Mouse (Mus musculus) intestine, embryonic 15.5 days (tissue): ENCODE data around the gene Exoc2. TPM values are rescaled to one million over a fixed set of nuclear protein-coding genes. Genes with fewer than 3 reads are reported as not detected.

Experiments used
- ATAC-seq: fragments of 200-750 bp; cut with Nextera tagmentation; 2 replicates; pipeline ENCODE4 v1.8.0; 2017; ENCODE audit warnings: moderate TSS enrichment, moderate library complexity
- H3K27ac ChIP-seq: fragments of 300-500 bp; sonication (generic); 2 replicates; pipeline ENCODE4 v1.5.1; 2015; ENCODE audit warnings: mild to moderate bottlenecking, inconsistent platforms
- H3K27me3 ChIP-seq: fragments of 300-500 bp; sonication (generic); replicated peaks from 2 replicates; pipeline ENCODE4 v1.6.1; 2015; ENCODE audit warnings: inconsistent platforms
- H3K36me3 ChIP-seq: fragments of 300-500 bp; sonication (generic); 2 replicates; pipeline ENCODE4 v1.6.1; 2015; ENCODE audit warnings: inconsistent platforms
- H3K4me1 ChIP-seq: fragments of 300-500 bp; sonication (generic); replicated peaks from 2 replicates; pipeline ENCODE4 v1.6.1; 2015; ENCODE audit warnings: inconsistent platforms
- H3K4me2 ChIP-seq: fragments of 300-500 bp; sonication (generic); replicated peaks from 2 replicates; pipeline ENCODE4 v1.6.1; 2015; ENCODE audit warnings: mild to moderate bottlenecking, inconsistent platforms
- H3K4me3 ChIP-seq: fragments of 300-500 bp; sonication (generic); replicated peaks from 2 replicates; pipeline ENCODE4 v1.5.1; 2015; ENCODE audit warnings: inconsistent platforms
- H3K9ac ChIP-seq: fragments of 300-500 bp; sonication (generic); 2 replicates; pipeline ENCODE4 v1.6.1; 2015; ENCODE audit warnings: inconsistent platforms
- H3K9me3 ChIP-seq: fragments of 300-500 bp; sonication (generic); 2 replicates; pipeline ENCODE4 v1.6.1; 2016; ENCODE audit warnings: inconsistent platforms
- WGBS: fragments of 180-500 bp; shearing (Covaris S2); methylation state at CpG from one replicate; pipeline ENCODE4 v1.1.7; 2015; 5-methylcytosine and 5-hydroxymethylcytosine counted together
- polyA plus RNA-seq: library from polyadenylated mRNA; unstranded; fragments of >200 nt; fragmentation: Nextera tagmentation; extraction: Ambion mirVana; gene quantifications from 2 replicates; pipeline ENCODE4 v1.2.1, GENCODE M21; 2015

The Exoc2 gene
- polyA plus RNA-seq, 1 experiment from 2014 or later, result 27.9 TPM

GRCm38 (mm10) chr13:30989710-30990109 is 15.8 kb upstream of the Exoc2 start:
- no peak overlapping the region for H3K9ac ChIP-seq
- no peak; the same call in 1 of the 2 replicates for ATAC-seq
- peak overlapping the region; percentile 26; the same call in 1 of the 2 replicates for H3K4me2 ChIP-seq
- no peaks in the 10 kb centered on the region for H3K27me3 ChIP-seq
- no peaks in the 10 kb centered on the region for H3K9me3 ChIP-seq
- no peaks in the 10 kb centered on the region for H3K36me3 ChIP-seq
- WGBS, result 59% methylated on average over 10 of the region's 10 CpGs
- no peaks in the 10 kb centered on the region for H3K4me1 ChIP-seq
- H3K4me3 ChIP-seq, result no peak overlapping the region
- peak overlapping the region; percentile 58; the same call in 1 of the 2 replicates for H3K27ac ChIP-seq

GRCm38 (mm10) chr13:30987686-30988085 is 13.8 kb upstream of the Exoc2 start:
- 66% methylated on average over 2 of the region's 2 CpGs for WGBS

GRCm38 (mm10) chr13:30986934-30987455 is 13.1 kb upstream of the Exoc2 start:
- no peaks in the 10 kb centered on the region for H3K4me1 ChIP-seq
- peak overlapping the region; percentile 10; the same call in 1 of the 2 replicates for H3K27ac ChIP-seq
- ATAC-seq, result no peak
- no peaks in the 10 kb centered on the region for H3K36me3 ChIP-seq
- no peaks in the 10 kb centered on the region for H3K9me3 ChIP-seq
- H3K27me3 ChIP-seq, result no peaks in the 10 kb centered on the region
- no peak overlapping the region for H3K9ac ChIP-seq
- 60% methylated on average over 10 of the region's 10 CpGs for WGBS
- H3K4me2 ChIP-seq, result peak overlapping the region; percentile 68
- no peak overlapping the region for H3K4me3 ChIP-seq

More at GRCm38 (mm10) chr13:30987686-30988085, 13.8 kb upstream of the Exoc2 start:
- Histone ChIP-seq H3K4me2 (no peak overlapping the region), H3K27ac (no peak overlapping the region), H3K9me3 (no peaks in the 10 kb centered on the region), H3K4me1 (no peaks in the 10 kb centered on the region), H3K9ac (no peak overlapping the region), H3K27me3 (no peaks in the 10 kb centered on the region), H3K36me3 (no peaks in the 10 kb centered on the region), H3K4me3 (no peak overlapping the region)
- no peak for ATAC-seq

GRCm38 (mm10) chr13:30985598-30986466 is 11.9 kb upstream of the Exoc2 start:
- H3K4me2 ChIP-seq, result peak overlapping the region; percentile 68
- H3K36me3 ChIP-seq, result no peaks in the 10 kb centered on the region
- 15% methylated on average over 27 of the region's 27 CpGs for WGBS

GRCm38 (mm10) chr13:30985275-30985597 is 11.3 kb upstream of the Exoc2 start:
- Histone ChIP-seq H3K27ac (peak overlapping the region; percentile 81), H3K27me3 (no peaks in the 10 kb centered on the region), H3K9me3 (no peaks in the 10 kb centered on the region), H3K4me1 (no peaks in the 10 kb centered on the region), H3K4me3 (peak overlapping the region; percentile 30), H3K36me3 (no peaks in the 10 kb centered on the region), H3K9ac (peak overlapping the region; percentile 45), H3K4me2 (peak overlapping the region; percentile 68)
- 16% methylated on average over 13 of the region's 13 CpGs for WGBS
- ATAC-seq, result no peak

More at GRCm38 (mm10) chr13:30985598-30986466, 11.9 kb upstream of the Exoc2 start:
- Histone ChIP-seq H3K27ac (peak overlapping the region; percentile 81), H3K4me1 (no peaks in the 10 kb centered on the region), H3K27me3 (no peaks in the 10 kb centered on the region), H3K9ac (peak overlapping the region; percentile 45), H3K4me3 (peak overlapping the region; percentile 30), H3K9me3 (no peaks in the 10 kb centered on the region)
- peak; percentile 62 for ATAC-seq

- Histone ChIP-seq H3K9me3 (no peaks in the 10 kb centered on the region), H3K27me3 (no peaks in the 10 kb centered on the region), H3K4me2 (no peak overlapping the region), H3K4me1 (no peaks in the 10 kb centered on the region), H3K9ac (no peak overlapping the region), H3K4me3 (no peak overlapping the region), H3K36me3 (no peaks in the 10 kb centered on the region), H3K27ac (no peak overlapping the region)
- WGBS, result 68% methylated on average over 1 of the region's 1 CpGs
- no peak for ATAC-seq
Measured at GRCm38 (mm10) chr13:30981666-30982065, 7.8 kb upstream of the Exoc2 start.

- no peak for ATAC-seq
- 0 out of 2 replicates have a peak, but pooled peaks cover 2% of the 10 kb centered on the region for H3K4me1 ChIP-seq
- no peak overlapping the region for H3K4me2 ChIP-seq
- H3K36me3 ChIP-seq, result no peaks in the 10 kb centered on the region
- no peak overlapping the region for H3K27ac ChIP-seq
- H3K27me3 ChIP-seq, result no peaks in the 10 kb centered on the region
- no peak overlapping the region for H3K9ac ChIP-seq
- no peak overlapping the region for H3K4me3 ChIP-seq
- WGBS, result 65% methylated on average over 4 of the region's 4 CpGs
- H3K9me3 ChIP-seq, result no peaks in the 10 kb centered on the region
Measured at GRCm38 (mm10) chr13:30978224-30978623, 4.3 kb upstream of the Exoc2 start.

- ATAC-seq, result no peak
- Histone ChIP-seq H3K9me3 (no peaks in the 10 kb centered on the region), H3K9ac (no peak overlapping the region), H3K27me3 (no peaks in the 10 kb centered on the region), H3K4me1 (peaks cover 6% of the 10 kb centered on the region; the same call in 1 of the 2 replicates), H3K27ac (no peak overlapping the region), H3K4me3 (no peak overlapping the region), H3K4me2 (no peak overlapping the region), H3K36me3 (no peaks in the 10 kb centered on the region)
- WGBS, result 33% methylated on average over 8 of the region's 8 CpGs
Measured at GRCm38 (mm10) chr13:30976536-30977084, 2.7 kb upstream of the Exoc2 start.

GRCm38 (mm10) chr13:30974247-30974630 is 346 bp upstream of the Exoc2 start:
- WGBS, result 20% methylated on average over 5 of the region's 5 CpGs
- Histone ChIP-seq H3K4me3 (peak overlapping the region; percentile 90), H3K36me3 (no peaks in the 10 kb centered on the region), H3K27ac (no peak overlapping the region), H3K9ac (peak overlapping the region; percentile 95), H3K4me2 (peak overlapping the region; percentile 61), H3K27me3 (no peaks in the 10 kb centered on the region), H3K4me1 (peaks cover 6% of the 10 kb centered on the region), H3K9me3 (no peaks in the 10 kb centered on the region)
- ATAC-seq, result peak; percentile 46

- H3K4me3 ChIP-seq, result no peak overlapping the region
- WGBS, result 85% methylated on average over 2 of the region's 2 CpGs
- ATAC-seq, result no peak
- H3K36me3 ChIP-seq, result no peaks in the 10 kb centered on the region
- H3K27me3 ChIP-seq, result no peaks in the 10 kb centered on the region
- no peaks in the 10 kb centered on the region for H3K9me3 ChIP-seq
- H3K27ac ChIP-seq, result no peak overlapping the region
- H3K4me1 ChIP-seq, result peaks cover 15% of the 10 kb centered on the region
- H3K9ac ChIP-seq, result no peak overlapping the region
- no peak overlapping the region for H3K4me2 ChIP-seq
Measured at GRCm38 (mm10) chr13:30972102-30972501, 1.8 kb downstream of the Exoc2 start.

GRCm38 (mm10) chr13:30971047-30971446 is 2.8 kb downstream of the Exoc2 start:
- no peaks in the 10 kb centered on the region for H3K27me3 ChIP-seq
- no peak overlapping the region for H3K4me2 ChIP-seq
- WGBS, result 82% methylated on average over 3 of the region's 3 CpGs
- H3K4me1 ChIP-seq, result peaks cover 18% of the 10 kb centered on the region
- no peak overlapping the region for H3K9ac ChIP-seq
- H3K27ac ChIP-seq, result no peak overlapping the region
- ATAC-seq, result no peak
- H3K36me3 ChIP-seq, result no peaks in the 10 kb centered on the region
- no peak overlapping the region for H3K4me3 ChIP-seq
- no peaks in the 10 kb centered on the region for H3K9me3 ChIP-seq

- 39% methylated on average over 4 of the region's 4 CpGs for WGBS
- H3K4me1 ChIP-seq, result peaks cover 16% of the 10 kb centered on the region
Measured at GRCm38 (mm10) chr13:30968311-30968710, 5.6 kb downstream of the Exoc2 start.

More at GRCm38 (mm10) chr13:30968311-30968710, 5.6 kb downstream of the Exoc2 start:
- H3K9ac ChIP-seq, result no peak overlapping the region
- H3K27me3 ChIP-seq, result no peaks in the 10 kb centered on the region
- ATAC-seq, result peak; percentile 41; the same call in 1 of the 2 replicates
- H3K9me3 ChIP-seq, result no peaks in the 10 kb centered on the region
- 0 out of 2 replicates have a peak overlapping the region, but pooled peaks have one; percentile 40 for H3K27ac ChIP-seq
- H3K4me2 ChIP-seq, result no peak overlapping the region
- H3K36me3 ChIP-seq, result no peaks in the 10 kb centered on the region
- no peak overlapping the region for H3K4me3 ChIP-seq
